Mouse (Mus musculus): ENCODE results near the gene Mrto4. TPM values are rescaled to one million over a fixed set of nuclear protein-coding genes. Genes with fewer than 3 reads are reported as not detected.

The Mrto4 gene
- 10 to 100 TPM; 69.0 to 94.3 TPM for polyA plus RNA-seq (2017; shearing (Covaris generic))

DNA sequence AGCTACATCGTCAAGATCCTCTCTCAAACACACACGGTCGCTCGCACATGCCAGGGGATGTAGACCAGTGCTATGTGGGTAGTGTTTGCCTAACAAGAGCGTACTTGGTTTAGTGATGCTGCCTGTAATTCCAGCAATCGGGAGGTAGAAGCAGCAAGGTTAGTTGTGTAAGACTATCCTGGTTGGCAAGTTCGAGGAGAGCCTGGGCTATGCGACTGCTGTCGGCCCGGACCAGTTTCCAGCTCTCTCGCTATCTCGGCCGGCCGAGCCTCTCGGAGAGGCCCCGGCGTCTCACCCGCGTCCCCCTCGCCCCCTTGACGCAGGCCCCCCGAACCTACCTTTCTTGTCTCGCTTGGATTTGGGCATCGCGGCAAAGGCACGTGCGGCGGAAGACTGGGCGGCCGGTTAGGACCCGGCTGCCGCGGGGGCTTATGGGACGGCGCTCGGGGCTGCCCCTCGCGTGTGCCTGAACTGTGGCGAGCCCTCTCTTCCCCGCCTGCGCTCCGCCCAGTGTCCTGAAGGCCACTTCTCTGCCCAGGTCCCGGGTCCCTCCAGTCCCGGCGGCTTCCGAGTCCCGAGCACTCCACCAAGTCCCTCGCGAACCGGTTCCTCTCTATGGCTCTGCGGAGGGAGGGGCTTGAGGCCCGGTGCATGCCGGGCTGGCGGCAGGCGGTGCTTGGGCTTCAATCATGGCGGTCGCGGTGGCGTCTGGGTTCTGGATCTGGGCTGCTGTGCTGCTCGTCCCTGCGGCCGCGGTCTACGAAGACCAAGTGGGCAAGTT is at the start of gene Mrto4, which contains the start of the genes Emc1 and Ubr4:
Gene Mrto4, minus strand, starts transcription at position 646 of the 781 bp plus-strand sequence.
Gene Emc1, plus strand, starts transcription at position 657 of the 781 bp plus-strand sequence.
Gene Ubr4, plus strand, starts transcription at position 679 of the 781 bp plus-strand sequence.

DNA sequence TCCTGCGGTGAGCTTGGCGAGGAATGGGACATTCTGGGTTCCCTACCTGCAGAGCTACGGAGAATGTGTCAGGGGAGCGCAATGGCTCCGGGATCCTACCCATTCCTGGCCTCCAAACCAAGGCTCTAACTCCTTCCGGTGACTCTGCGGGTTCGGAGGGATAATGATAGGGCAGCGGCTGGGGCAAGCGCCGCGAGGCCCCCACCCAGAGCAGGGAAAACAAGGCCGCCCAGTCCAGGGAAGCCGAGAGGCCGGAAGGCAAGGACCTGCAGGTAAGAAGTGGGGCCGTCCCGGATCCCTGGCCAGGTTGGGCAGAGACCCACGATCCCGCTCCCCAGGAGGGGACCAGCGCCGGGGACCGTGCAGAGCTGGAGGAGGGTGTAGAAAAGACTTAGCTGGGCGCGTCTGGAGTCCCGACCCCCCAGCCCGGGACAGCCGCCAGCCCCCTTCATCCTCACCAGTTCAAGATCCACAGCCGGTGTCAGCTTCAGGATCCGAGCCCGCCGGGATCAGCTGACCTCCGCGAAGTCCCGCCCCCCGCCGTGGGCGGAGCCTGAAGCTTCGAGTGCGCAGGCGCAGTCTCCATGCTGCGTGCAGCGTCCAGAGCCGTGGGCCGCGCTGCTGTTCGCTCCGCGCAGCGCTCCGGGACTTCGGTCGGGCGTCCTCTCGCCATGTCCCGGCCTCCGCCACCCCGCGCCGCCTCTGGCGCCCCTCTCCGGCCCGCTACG is 42.0 kb downstream of the Mrto4 start, which contains the start of the genes Pqlc2 and Akr7a5:
Gene Pqlc2, minus strand, starts transcription at position 538 of the 728 bp plus-strand sequence.
Gene Akr7a5, plus strand, starts transcription at position 574 of the 728 bp plus-strand sequence.

Other genes starting within 250 kb of the Mrto4 start
- 100 to 1,000 TPM; 452 to 469 TPM for gene Minos1, start 221.5 kb downstream of the Mrto4 start, polyA plus RNA-seq (2017; shearing (Covaris generic))
- gene Capzb, start 159.7 kb downstream of the Mrto4 start, polyA plus RNA-seq (2017; shearing (Covaris generic)) = 100 to 1,000 TPM; 688 to 813 TPM
- gene Pqlc2, start 41.9 kb downstream of the Mrto4 start, polyA plus RNA-seq (2017; shearing (Covaris generic)) = 10 to 100 TPM; 11.2 to 11.9 TPM
- gene Akr7a5, start 41.8 kb downstream of the Mrto4 start, polyA plus RNA-seq (2017; shearing (Covaris generic)) = 10 to 100 TPM; 19.2 to 21.8 TPM
- gene Emc1, start within 50 bp of the Mrto4 start, polyA plus RNA-seq (2017; shearing (Covaris generic)) = 10 to 100 TPM; 25.6 to 33.7 TPM
- 10 to 100 TPM; 45.7 to 63.4 TPM for gene Ubr4, start within 50 bp of the Mrto4 start, polyA plus RNA-seq (2017; shearing (Covaris generic))
- 1 to 10 TPM; 4.4 TPM for gene Iffo2, start 178.0 kb upstream of the Mrto4 start, polyA plus RNA-seq (2017; shearing (Covaris generic))